Comparison of ENCODE assay signal across 8 mouse cellular contexts in the genomic region with DNA sequence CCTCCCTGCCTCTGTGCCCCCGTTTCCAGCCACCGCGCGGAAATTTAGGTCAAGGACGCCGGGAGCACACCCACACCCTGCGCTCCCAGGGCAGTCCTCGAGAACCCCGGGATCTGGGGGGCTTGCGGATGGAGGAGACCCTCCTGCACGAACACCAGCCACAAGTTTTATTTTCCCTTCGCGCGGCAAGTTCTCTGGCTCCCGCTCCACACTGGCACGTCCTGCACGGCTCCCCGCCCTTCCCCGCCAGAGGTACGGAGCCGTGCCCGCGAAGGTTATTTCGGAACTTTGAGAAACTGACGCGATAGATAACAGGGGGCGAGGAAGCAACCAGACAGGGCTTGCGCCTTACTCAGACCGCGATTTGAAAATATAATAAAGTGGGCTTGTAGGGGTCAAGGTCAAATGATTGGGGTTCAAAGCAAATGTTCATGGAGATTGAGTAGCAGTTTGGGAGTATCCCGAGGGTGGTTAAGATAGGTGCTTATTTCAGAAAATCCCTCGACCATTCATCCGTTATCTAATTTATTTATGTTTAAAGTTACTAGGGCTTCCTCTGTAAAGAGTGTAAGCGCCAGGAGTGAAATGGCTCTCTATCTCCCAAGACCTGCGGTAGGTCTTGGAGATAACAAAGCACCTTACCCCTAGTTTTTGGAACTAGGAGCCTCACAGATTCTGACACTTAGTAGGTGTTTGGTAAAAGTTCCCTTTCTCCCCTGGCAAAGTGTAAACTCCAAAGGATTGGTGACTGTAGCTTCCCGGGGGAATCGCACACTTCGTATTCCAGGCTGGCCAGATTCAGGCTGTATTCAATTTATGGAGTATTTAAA. TPM values are rescaled to one million over a fixed set of nuclear protein-coding genes. Genes with fewer than 3 reads are reported as not detected.
DNase-seq lines count a peak whose midpoint lies in the region; ATAC-seq and TF ChIP-seq lines count a peak whose summit lies in the region.

No protein-coding gene starts in this region.

- no peak for TF ChIP-seq POLR2A in bone marrow macrophage, adult 2 months (IDR thresholded peaks at IDR 0.05; ENCODE audit: borderline replicate concordance, low read depth, low read length)

- peak; percentile 21 for DNase-seq in ovary, postnatal 14 days (ENCODE audit: low spot score)
- DNase-seq in ovary, postnatal 10 days (ENCODE audit: low spot score): no peak
- no peak for DNase-seq in forebrain, postnatal 0 days
- no peak for DNase-seq in midbrain, postnatal 0 days (ENCODE audit: low spot score)
- no peak for DNase-seq in layer of hippocampus, postnatal 25 days (ENCODE audit: extremely low spot score in 1 of 2, low spot score in 1 of 2)
- no peak for DNase-seq in frontal cortex, postnatal 14 days (ENCODE audit: low spot score in 2 of 2)

- peak overlapping the region; percentile 96 for H3K4me2 ChIP-seq in forebrain, postnatal 0 days (ENCODE audit: low read depth)
- peak overlapping the region; percentile 90 for H3K4me2 ChIP-seq in limb, embryonic 13.5 days (replicated peaks)
- H3K4me2 ChIP-seq in midbrain, postnatal 0 days (ENCODE audit: low read depth, low read length, poor library complexity, severe bottlenecking): peak overlapping the region; percentile 78

- no peak; the same call in 1 of the 2 replicates for TF ChIP-seq CTCF in bone marrow macrophage, adult 2 months (IDR thresholded peaks at IDR 0.05; ENCODE audit: low read depth, low read length)
- no peak for TF ChIP-seq CTCF in forebrain, postnatal 0 days (IDR thresholded peaks at IDR 0.05; ENCODE audit: low read depth)
- no peak for TF ChIP-seq CTCF in midbrain, postnatal 0 days (IDR thresholded peaks at IDR 0.05)

- peak overlapping the region; percentile 95 for H3K4me3 ChIP-seq in bone marrow macrophage, adult 2 months (ENCODE audit: insufficient read depth, low read length)
- H3K4me3 ChIP-seq in forebrain, postnatal 0 days (ENCODE audit: low read depth, low read length): peak overlapping the region; percentile 84
- peak overlapping the region; percentile 91 for H3K4me3 ChIP-seq in limb, embryonic 13.5 days
- H3K4me3 ChIP-seq in midbrain, postnatal 0 days (ENCODE audit: low read depth, low read length): peak overlapping the region; percentile 79

- H3K9ac ChIP-seq in forebrain, postnatal 0 days: peak overlapping the region; percentile 78
- peak overlapping the region; percentile 86 for H3K9ac ChIP-seq in limb, embryonic 13.5 days
- H3K9ac ChIP-seq in midbrain, postnatal 0 days (replicated peaks; ENCODE audit: low read length, poor library complexity, severe bottlenecking): peak overlapping the region; percentile 78

- peak; percentile 55 for ATAC-seq in forebrain, postnatal 0 days
- no peak; the same call in 1 of the 2 replicates for ATAC-seq in limb, embryonic 13.5 days (ENCODE audit: low FRiP score, low read depth)
- no peak; the same call in none of the 2 replicates for ATAC-seq in midbrain, postnatal 0 days (ENCODE audit: low FRiP score)

- 3% methylated on average over 38 of the region's 38 CpGs for WGBS in forebrain, postnatal 0 days
- WGBS in limb, embryonic 13.5 days: 3% methylated on average over 38 of the region's 38 CpGs
- 3% methylated on average over 38 of the region's 38 CpGs for WGBS in midbrain, postnatal 0 days

- no peaks in the 10 kb centered on the region for H3K36me3 ChIP-seq in forebrain, postnatal 0 days (ENCODE audit: insufficient read depth)
- H3K36me3 ChIP-seq in limb, embryonic 13.5 days: no peaks in the 10 kb centered on the region
- H3K36me3 ChIP-seq in midbrain, postnatal 0 days (ENCODE audit: insufficient read depth, low read length): no peaks in the 10 kb centered on the region

- H3K27me3 ChIP-seq in forebrain, postnatal 0 days (ENCODE audit: insufficient read depth, low read length): no peaks in the 10 kb centered on the region
- peaks cover 5% of the 10 kb centered on the region; the same call in 1 of the 2 replicates for H3K27me3 ChIP-seq in limb, embryonic 13.5 days
- no peaks in the 10 kb centered on the region for H3K27me3 ChIP-seq in midbrain, postnatal 0 days (ENCODE audit: insufficient read depth, low read length)

- no peak overlapping the region; the same call in 1 of the 2 replicates for H3K27ac ChIP-seq in bone marrow macrophage, adult 2 months (ENCODE audit: insufficient read depth, low read depth, low read length)
- peak overlapping the region; percentile 73 for H3K27ac ChIP-seq in forebrain, postnatal 0 days (ENCODE audit: low read depth, low read length)
- peak overlapping the region; percentile 82 for H3K27ac ChIP-seq in limb, embryonic 13.5 days
- peak overlapping the region; percentile 86 for H3K27ac ChIP-seq in midbrain, postnatal 0 days (ENCODE audit: low read depth, low read length)

- H3K4me1 ChIP-seq in bone marrow macrophage, adult 2 months (ENCODE audit: control insufficient read depth, insufficient read depth, low read length): no peaks in the 10 kb centered on the region
- peaks cover 15% of the 10 kb centered on the region for H3K4me1 ChIP-seq in forebrain, postnatal 0 days (ENCODE audit: insufficient read depth)
- H3K4me1 ChIP-seq in limb, embryonic 13.5 days: peaks cover 41% of the 10 kb centered on the region
- no peaks in the 10 kb centered on the region; the same call in 1 of the 2 replicates for H3K4me1 ChIP-seq in midbrain, postnatal 0 days (ENCODE audit: insufficient read depth, low read length)

- no peaks in the 10 kb centered on the region for H3K9me3 ChIP-seq in forebrain, postnatal 0 days (ENCODE audit: low read length)
- H3K9me3 ChIP-seq in limb, embryonic 13.5 days: no peaks in the 10 kb centered on the region
- no peaks in the 10 kb centered on the region for H3K9me3 ChIP-seq in midbrain, postnatal 0 days (ENCODE audit: low read length)

RNA-seq across cellular contexts. Expression of a gene that starts 0.7 kb away (rescaled TPM):
- 7.7 and 9.8 TPM in 2 replicates for polyA plus RNA-seq in bone marrow macrophage, adult 2 months (2012; ENCODE audit: insufficient read depth, insufficient read length, missing spikeins)
- 81.4 and 107 TPM in 2 replicates for total RNA-seq in forebrain, postnatal 0 days (2014; rRNA removed)
- 9.8 and 18.5 TPM in 2 replicates for polyA plus RNA-seq in forebrain, postnatal 0 days (2015; fragmentation: Nextera tagmentation; extraction: Ambion mirVana)
- 21.1 and 21.3 TPM in 2 replicates for polyA plus RNA-seq in limb, embryonic 13.5 days (2015; fragmentation: Nextera tagmentation; extraction: Ambion mirVana)
- total RNA-seq in midbrain, postnatal 0 days (2014; rRNA removed): 133 and 142 TPM in 2 replicates
- 21.6 and 26.9 TPM in 2 replicates for polyA plus RNA-seq in midbrain, postnatal 0 days (2015; fragmentation: Nextera tagmentation; extraction: Ambion mirVana)
- 10 to 100 TPM; 89.4 to 90.0 TPM for total RNA-seq in layer of hippocampus, postnatal 25 days (2021)
